Mouse (Mus musculus) embryonic facial prominence, embryonic 14.5 days (tissue): ENCODE measurements around the gene Txnrd2. TPM values are rescaled to one million over a fixed set of nuclear protein-coding genes. Genes with fewer than 3 reads are reported as not detected.
A peak's percentile ranks its signal among the peaks of the same experiment; 100 is the strongest.

ENCODE experiments used
- ATAC-seq: fragments of 200-750 bp; cut with Nextera tagmentation; 2 replicates; pipeline ENCODE4 v1.8.0; 2017; ENCODE audit warnings: low read depth, moderate number of reproducible peaks, moderate TSS enrichment
- DNase-seq: peaks from one replicate; pipeline ENCODE4 v3.0.0-alpha.2; 2015; ENCODE audit warnings: low spot score
- H3K27ac ChIP-seq: fragments of 300-500 bp; sonication (generic); replicated peaks from 2 replicates; pipeline ENCODE4 v1.5.1; 2014; ENCODE audit warnings: low read depth, mild to moderate bottlenecking, low read length, moderate library complexity
- H3K27me3 ChIP-seq: fragments of 300-500 bp; sonication (generic); replicated peaks from 2 replicates; pipeline ENCODE4 v1.6.1; 2014; ENCODE audit warnings: low read length; ENCODE audit not compliant: control insufficient read depth, insufficient read depth
- H3K36me3 ChIP-seq: fragments of 300-500 bp; sonication (generic); 2 replicates; pipeline ENCODE4 v1.6.1; 2014; ENCODE audit warnings: low read length, mixed read lengths; ENCODE audit not compliant: control insufficient read depth, insufficient read depth
- H3K4me1 ChIP-seq: fragments of 300-500 bp; sonication (generic); 2 replicates; pipeline ENCODE4 v1.6.1; 2014; ENCODE audit warnings: antibody characterized with exemption, low read length; ENCODE audit not compliant: control insufficient read depth, insufficient read depth
- H3K4me2 ChIP-seq: fragments of 300-500 bp; sonication (generic); 2 replicates; pipeline ENCODE4 v1.6.1; 2014; ENCODE audit warnings: low read depth, mild to moderate bottlenecking, low read length, moderate library complexity, mixed read lengths
- H3K4me3 ChIP-seq: fragments of 300-500 bp; sonication (generic); 2 replicates; pipeline ENCODE4 v1.5.1; 2014; ENCODE audit warnings: low read depth, mild to moderate bottlenecking, low read length
- H3K9ac ChIP-seq: fragments of 300-500 bp; sonication (generic); 2 replicates; pipeline ENCODE4 v1.6.1; 2014; ENCODE audit warnings: low read depth, mild to moderate bottlenecking, low read length, moderate library complexity, mixed read lengths
- H3K9me3 ChIP-seq: fragments of 300-500 bp; sonication (generic); 2 replicates; pipeline ENCODE4 v1.6.1; 2016; ENCODE audit warnings: low read length; ENCODE audit not compliant: control insufficient read depth
- WGBS: fragments of 180-500 bp; shearing (Covaris S2); extraction: QIAGEN DNeasy Blood & Tissue Kit; methylation state at CpG from one replicate; pipeline ENCODE4 v1.1.7; 2014; 5-methylcytosine and 5-hydroxymethylcytosine counted together
- polyA plus RNA-seq: library from polyadenylated mRNA; unstranded; fragments of >200 nt; fragmentation: Nextera tagmentation; extraction: Ambion mirVana; gene quantifications from 2 replicates; pipeline ENCODE4 v1.2.1, GENCODE M21; 2014

Txnrd2 gene
- polyA plus RNA-seq, 1 experiment from 2014 or later, result 14.7 TPM

DNA sequence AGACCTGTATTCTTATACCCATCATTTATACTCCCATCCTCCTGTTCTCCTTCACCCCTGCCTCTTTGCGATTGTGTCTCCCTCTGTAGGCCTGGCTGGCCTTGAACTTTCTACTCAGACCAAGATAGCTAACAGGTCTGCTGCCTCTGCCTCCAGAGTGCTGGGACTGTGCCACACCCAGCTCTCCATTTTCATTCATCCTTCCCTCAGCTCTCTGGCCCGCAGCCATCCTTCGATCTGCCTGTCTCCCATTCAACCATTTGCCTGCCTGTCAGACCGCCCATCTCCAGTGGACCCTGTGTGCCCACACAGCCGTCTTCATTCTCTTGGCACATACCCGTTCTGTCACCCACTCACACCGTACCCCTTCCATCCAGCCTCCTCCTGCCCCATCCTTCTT lies 42.0 kb upstream of the Txnrd2 start:
- Histone ChIP-seq H3K27ac (no peak overlapping the region), H3K4me3 (no peak overlapping the region), H3K4me1 (peaks cover 17% of the 10 kb centered on the region), H3K9me3 (no peaks in the 10 kb centered on the region), H3K36me3 (no peaks in the 10 kb centered on the region), H3K27me3 (no peaks in the 10 kb centered on the region), H3K9ac (no peak overlapping the region), H3K4me2 (no peak overlapping the region)
- 71% methylated on average over 7 of the region's 7 CpGs for WGBS
- no peak for DNase-seq
- no peak for ATAC-seq

DNA sequence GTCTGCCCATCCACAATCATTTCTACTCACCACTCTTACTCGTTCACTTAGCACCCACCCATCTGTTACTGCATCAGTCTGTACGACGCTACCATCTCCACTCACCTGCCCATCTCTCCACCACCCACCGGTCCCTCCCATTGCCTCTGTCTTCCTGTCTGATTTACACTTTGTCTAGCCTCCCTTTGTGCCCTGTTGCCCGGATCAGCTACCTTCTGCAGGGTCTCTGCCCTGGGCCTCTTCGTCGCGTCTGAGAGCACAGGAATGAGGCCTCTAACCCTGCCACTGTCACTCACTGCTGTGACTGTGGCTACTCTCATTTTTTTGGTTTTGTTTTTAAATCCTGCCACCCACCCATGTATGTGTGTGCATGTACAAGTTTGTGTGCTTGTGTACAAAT lies 41.5 kb upstream of the Txnrd2 start:
- WGBS, result 74% methylated on average over 8 of the region's 8 CpGs
- Histone ChIP-seq H3K36me3 (no peaks in the 10 kb centered on the region), H3K9me3 (no peaks in the 10 kb centered on the region), H3K9ac (no peak overlapping the region), H3K27ac (no peak overlapping the region), H3K4me3 (no peak overlapping the region), H3K27me3 (no peaks in the 10 kb centered on the region), H3K4me2 (no peak overlapping the region), H3K4me1 (peaks cover 14% of the 10 kb centered on the region)
- DNase-seq, result no peak
- no peak for ATAC-seq

DNA sequence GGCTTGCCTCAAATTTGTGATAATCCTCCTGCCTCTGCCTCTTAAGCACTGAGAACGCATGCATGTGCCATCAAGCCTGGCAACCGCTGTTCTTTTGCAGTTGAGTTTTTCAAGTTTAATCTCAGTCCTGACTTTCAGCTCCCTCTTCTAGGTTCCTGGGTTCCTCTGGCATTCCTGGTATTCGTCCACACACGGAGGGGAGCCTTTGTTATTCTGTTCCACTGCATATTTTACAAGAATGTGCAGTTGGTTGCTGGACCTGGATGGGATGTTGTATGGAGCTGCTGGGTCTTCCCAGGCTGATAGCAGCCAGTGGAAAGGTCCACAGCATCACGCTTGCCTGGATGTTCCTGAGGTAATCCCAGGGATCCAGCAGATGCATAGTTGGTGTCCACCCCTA lies 40.8 kb upstream of the Txnrd2 start:
- Histone ChIP-seq H3K9ac (no peak overlapping the region), H3K36me3 (no peaks in the 10 kb centered on the region), H3K4me3 (no peak overlapping the region), H3K27ac (no peak overlapping the region), H3K4me2 (no peak overlapping the region), H3K4me1 (peaks cover 13% of the 10 kb centered on the region), H3K9me3 (no peaks in the 10 kb centered on the region), H3K27me3 (no peaks in the 10 kb centered on the region)
- ATAC-seq, result no peak
- 67% methylated on average over 5 of the region's 5 CpGs for WGBS
- DNase-seq, result no peak

DNA sequence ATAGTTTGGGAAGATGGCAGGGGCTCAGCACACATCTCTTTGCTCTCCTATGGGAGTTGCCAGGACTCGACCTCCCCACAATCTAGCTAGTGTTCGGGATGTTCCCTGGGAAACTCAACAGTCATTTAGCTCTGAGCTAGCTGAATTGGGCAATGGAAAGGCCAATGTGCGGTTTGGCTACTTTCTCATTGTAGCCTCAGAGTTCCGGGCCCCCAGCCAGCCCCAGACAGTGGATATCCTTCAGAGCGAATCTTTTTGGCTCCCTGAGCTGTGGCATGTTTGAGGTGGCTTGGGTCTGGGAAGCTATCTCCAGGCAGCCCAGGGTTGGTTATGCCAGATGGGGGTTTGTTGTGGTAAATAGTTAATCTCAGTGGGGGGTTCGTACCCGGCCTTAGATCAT lies 39.7 kb upstream of the Txnrd2 start:
- Histone ChIP-seq H3K4me3 (no peak overlapping the region), H3K9ac (no peak overlapping the region), H3K4me1 (peaks cover 10% of the 10 kb centered on the region), H3K27ac (no peak overlapping the region), H3K9me3 (no peaks in the 10 kb centered on the region), H3K27me3 (no peaks in the 10 kb centered on the region), H3K36me3 (no peaks in the 10 kb centered on the region), H3K4me2 (no peak overlapping the region)
- DNase-seq (peak; percentile 51), ATAC-seq (no peak)
- WGBS, result 76% methylated on average over 7 of the region's 7 CpGs

DNA sequence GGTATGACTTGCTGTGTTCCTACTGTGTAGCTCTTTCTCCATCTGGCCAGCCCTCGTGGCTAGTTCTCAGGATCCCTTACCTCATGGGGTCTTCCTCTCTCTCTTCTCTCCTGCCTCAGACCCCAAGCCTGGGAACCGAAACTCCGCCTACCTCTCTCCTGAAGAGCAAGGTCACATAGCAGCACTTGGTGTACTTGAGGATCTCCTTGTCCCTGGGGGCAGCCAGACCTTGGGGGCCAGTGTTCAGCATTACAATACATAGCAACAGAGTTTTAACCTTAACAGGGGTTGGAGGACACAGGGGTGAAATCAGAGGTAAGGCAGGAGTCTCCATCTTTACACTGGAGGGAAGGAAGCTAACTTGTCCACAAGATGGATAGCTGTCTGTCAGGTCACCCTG lies 39.2 kb upstream of the Txnrd2 start:
- Histone ChIP-seq H3K27me3 (no peaks in the 10 kb centered on the region), H3K27ac (no peak overlapping the region), H3K9me3 (no peaks in the 10 kb centered on the region), H3K4me3 (no peak overlapping the region), H3K4me2 (no peak overlapping the region), H3K4me1 (peaks cover 5% of the 10 kb centered on the region; the same call in 1 of the 2 replicates), H3K9ac (no peak overlapping the region), H3K36me3 (no peaks in the 10 kb centered on the region)
- 65% methylated on average over 3 of the region's 3 CpGs for WGBS
- DNase-seq (no peak), ATAC-seq (no peak)

DNA sequence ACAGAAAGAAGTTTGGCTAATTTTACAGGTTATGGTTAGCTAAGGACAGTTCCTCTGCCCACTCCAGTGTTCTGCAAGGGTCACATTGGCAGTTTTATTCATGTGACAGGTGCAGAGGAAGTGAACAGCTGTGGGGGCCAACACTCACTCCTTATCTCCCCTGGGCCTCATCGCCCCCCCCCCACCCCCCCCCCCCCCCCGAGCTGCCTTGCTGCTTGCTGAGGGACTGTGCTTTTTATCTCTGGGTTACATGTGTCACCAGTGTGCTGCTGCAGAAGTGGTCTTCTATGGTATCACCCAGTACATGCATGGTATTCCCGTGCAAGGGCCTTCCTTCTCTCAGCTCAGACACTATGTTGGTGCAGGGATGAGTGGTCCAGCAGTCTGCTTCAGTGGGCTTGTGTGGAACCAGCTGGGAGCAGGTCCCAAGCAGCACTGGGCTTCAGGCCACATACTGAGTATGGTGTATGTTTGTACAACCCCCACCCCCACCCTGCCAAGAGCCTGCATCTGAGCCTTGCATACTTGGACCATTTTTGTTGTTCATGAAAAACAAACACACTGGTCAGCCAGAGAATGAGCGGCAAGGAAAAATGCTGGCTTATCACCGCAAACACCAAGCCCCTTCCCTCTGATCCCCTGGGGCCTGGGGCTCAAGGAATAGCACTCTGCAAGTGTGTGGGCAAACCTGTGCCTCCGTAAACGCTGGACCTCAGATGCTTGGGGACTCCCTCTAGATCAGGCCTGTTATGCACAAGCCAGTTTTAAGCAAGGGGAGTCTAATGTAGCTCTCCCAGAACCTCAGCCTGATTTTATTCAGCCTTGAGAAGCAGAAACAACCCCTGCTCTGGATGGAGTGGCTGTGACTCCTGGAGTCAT lies 38.2 kb upstream of the Txnrd2 start:
- Histone ChIP-seq H3K4me2 (no peak overlapping the region), H3K9me3 (no peaks in the 10 kb centered on the region), H3K36me3 (no peaks in the 10 kb centered on the region), H3K4me1 (peaks cover 2% of the 10 kb centered on the region; the same call in 1 of the 2 replicates), H3K4me3 (no peak overlapping the region), H3K27ac (no peak overlapping the region), H3K27me3 (no peaks in the 10 kb centered on the region), H3K9ac (no peak overlapping the region)
- WGBS, result 45% methylated on average over 5 of the region's 7 CpGs
- DNase-seq, result no peak
- no peak for ATAC-seq

DNA sequence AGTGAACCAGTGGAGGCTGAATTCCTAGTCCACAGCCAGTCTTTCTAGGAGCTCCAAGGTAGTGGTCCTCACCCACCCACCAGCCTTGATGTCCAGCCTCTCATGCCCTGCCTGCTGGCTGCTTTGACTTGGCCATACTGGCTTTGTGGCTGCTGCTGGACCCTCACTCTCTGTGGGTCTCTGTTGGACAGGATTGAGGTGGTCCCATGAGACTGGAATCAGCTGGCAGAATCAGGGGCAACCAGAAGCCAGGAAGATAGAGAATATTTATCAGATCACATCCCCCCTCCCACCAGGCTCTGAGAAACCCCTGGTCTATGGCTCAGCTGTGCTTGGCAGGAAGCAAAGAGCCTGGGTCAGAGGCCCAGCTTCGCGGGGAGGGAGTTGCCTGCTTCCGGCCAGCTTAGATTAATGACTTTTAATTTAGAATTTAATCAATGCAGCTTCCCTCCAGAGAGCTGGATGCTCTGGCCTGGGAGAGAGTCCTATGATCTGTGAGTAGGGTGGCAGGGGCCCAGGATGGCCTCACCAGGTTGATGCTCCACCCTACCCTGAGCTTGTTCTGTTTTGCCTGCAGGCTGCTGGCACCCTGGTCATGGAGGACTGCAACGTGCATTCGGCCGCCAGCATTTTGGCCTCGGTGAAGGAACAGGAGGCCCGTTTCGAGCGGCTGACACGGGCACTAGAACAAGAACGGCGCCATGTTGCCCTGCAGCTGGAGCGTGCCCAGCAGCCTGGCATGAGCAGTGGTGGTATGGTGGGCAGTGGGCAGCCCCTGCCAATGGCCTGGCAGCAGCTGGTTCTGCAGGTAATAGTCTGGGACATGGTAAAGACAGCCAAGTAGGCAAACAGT lies 37.4 kb upstream of the Txnrd2 start:
- Histone ChIP-seq H3K36me3 (no peaks in the 10 kb centered on the region), H3K27me3 (no peaks in the 10 kb centered on the region), H3K27ac (no peak overlapping the region), H3K9ac (no peak overlapping the region), H3K4me1 (peaks cover 7% of the 10 kb centered on the region), H3K4me3 (no peak overlapping the region), H3K4me2 (no peak overlapping the region), H3K9me3 (no peaks in the 10 kb centered on the region)
- 80% methylated on average over 14 of the region's 14 CpGs for WGBS
- no peak for DNase-seq
- ATAC-seq, result no peak

DNA sequence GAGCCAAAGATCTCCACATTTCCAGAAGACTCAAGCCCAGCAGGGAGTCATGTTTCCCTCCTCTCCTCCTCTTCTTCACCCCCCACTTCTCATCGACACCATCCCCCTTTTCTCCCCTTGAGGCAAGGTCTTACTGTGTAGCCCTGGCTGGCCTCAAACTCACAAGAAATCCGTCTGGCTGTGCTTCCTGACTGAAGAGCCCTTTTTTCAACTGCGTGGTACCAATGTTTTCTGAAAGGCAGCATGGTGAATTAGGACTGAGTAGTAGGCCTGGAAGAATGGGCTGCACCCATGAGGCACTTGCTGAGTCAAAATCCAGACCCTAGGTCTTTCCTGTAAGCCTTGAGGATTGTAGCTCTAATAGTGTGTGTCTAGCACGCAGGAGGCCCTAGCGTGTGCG lies 35.8 kb upstream of the Txnrd2 start:
- Histone ChIP-seq H3K4me3 (no peak overlapping the region), H3K9me3 (no peaks in the 10 kb centered on the region), H3K4me2 (no peak overlapping the region), H3K27me3 (no peaks in the 10 kb centered on the region), H3K27ac (no peak overlapping the region), H3K9ac (no peak overlapping the region), H3K36me3 (no peaks in the 10 kb centered on the region), H3K4me1 (peaks cover 18% of the 10 kb centered on the region)
- DNase-seq (no peak), ATAC-seq (no peak)
- WGBS, result 55% methylated on average over 6 of the region's 6 CpGs
